Mouse (Mus musculus): ENCODE data around the gene Hoxa11.

The Hoxa11 gene

GRCm38 (mm10) chr6:52247766-52248637 is 2.4 kb upstream of the Hoxa11 start:
- DNase-seq (ENCODE audit: low read depth, low spot score): no peak

- DNase-seq (ENCODE audit: low read depth, low spot score): no peak
These were observed 1.3 kb upstream of the Hoxa11 start for GRCm38 (mm10) chr6:52246916-52247315.

DNA sequence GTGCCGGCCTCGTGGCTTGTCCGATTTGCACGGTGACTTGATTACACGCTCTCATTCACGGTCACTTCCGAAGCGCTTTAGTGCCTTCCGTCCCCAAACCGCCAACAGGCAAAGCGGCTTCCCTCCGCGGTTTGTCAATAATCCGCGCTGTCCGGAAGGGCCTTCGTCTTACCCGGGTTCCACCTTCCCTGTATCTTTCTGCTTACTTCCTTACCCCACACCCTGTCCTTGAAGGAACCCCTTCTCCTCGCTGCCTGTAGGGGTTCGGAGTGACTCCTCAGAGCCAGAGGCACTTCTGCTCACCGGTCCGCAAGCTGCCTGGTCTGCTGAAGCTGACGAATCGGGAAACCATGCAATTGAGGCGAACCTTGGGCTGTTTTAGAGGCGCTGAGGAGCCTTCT is 793 bp upstream of the Hoxa11 start:
- DNase-seq (ENCODE audit: low read depth, low spot score): no peak

DNA sequence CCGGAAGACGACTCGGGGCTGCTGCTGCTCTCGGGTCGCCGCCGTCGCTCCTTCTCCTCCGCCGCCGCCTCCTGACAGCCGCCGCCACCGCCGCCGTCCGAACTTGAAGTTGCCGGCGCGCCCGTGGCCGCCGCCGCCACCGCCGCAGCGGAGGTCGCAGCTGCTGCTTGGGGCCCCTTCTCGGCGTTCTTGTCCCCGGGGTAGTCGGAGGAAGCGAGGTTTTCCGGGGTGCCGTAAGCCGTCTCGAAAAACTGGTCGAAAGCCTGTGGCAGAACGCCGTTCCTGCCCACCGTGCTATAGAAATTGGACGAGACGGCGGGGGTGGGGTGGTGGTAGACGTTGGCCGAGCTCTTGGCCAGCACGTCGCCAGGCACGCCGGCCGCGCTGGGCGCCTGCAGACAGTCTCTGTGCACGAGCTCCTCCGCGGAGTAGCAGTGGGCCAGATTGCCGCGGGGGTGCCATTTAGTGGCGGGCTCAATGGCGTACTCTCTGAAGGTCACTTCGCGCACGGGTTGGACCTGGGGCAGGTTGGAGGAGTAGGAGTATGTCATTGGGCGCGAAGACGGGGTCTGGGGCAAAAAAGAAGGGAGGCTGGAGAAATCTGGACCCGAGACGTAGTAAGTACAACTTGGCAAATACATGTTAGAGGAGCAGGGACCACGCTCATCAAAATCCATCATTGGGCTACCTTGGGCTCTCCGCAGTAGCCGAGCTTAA is 412 bp downstream of the Hoxa11 start:
- peak; percentile 41 for DNase-seq (ENCODE audit: low read depth, low spot score)

GRCm38 (mm10) chr6:52244471-52245039 is 1.1 kb downstream of the Hoxa11 start:
- no peak for DNase-seq (ENCODE audit: low read depth, low spot score)

DNA sequence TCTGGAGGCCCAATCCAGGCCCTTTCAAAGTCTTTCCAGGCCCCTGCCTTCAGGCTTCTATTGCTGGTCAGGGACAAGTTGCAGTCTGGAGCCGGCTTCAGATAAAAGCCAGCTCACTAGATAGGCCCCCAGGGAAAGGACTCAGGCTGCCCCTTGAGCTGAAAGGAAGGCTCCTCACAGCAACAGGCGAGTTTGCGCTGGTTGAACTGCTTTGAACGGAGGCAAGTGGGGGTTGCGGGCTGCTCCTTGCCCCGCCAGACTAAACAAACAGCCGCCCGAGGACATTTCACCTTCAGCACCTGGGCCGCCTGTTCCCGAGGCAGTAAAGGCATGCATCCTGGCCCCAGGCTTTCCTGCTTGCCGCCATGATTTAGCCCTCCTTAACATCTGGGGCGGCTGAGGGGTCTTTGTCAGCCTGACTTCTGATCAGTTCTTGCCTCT is 1.9 kb downstream of the Hoxa11 start:
- DNase-seq (ENCODE audit: low read depth, low spot score): no peak

DNA sequence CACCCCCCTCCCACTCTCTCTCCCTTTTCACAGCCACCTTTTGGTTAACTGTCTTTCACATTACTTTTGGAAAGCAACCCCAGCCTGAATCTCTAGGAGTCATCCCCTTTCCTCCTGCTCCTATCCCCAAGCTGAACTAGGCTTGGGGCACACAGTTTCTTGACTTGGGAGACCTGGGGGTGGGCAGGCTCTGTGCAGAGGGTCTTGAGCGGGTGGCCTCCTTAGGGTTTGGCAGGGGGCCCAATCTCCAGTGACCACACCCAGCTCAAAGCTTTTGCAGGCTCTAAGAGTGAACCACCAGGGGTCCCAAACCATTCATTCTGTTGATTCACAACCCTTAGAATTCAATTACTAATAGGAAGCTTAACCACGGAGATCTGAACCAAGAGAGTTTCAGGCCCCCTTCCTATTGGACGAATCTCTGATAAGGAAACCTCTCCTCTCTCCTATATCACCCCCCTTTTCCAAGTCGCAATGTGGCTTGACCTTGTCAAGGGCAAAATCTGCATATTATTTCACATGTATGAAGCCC is 2.7 kb downstream of the Hoxa11 start:
- no peak for DNase-seq (ENCODE audit: low read depth, low spot score)

DNA sequence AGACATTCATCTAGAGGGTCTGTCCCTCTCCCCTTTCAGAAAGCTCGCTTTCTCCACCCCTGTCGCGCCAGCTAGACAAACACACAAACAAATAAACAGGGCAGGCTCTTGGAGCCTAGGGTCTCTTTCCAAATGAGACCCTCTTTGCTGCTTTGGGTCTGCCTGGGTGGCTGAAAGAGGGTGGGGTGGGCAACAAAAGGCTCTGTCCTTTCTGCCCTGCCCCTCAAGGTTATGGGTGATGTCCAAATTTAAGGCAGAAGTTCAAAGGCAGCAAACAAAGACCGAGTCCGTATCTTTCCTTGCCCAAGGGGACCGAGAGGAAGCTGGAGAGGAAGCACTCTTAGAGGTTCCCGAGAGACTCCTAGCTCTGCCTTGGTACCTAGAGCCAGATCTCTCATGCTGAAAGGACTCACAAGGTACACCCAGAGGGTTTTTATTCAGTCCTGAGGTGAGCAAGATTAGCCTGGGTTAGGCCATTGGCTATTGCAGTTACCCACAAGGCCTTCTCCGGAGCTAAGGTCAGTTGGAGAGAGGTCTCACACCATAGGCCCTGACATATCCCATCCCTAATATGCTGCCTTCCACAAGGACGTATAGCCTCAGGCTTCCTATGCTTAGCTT is 4.5 kb downstream of the Hoxa11 start:
- no peak for DNase-seq (ENCODE audit: low read depth, low spot score)

DNA sequence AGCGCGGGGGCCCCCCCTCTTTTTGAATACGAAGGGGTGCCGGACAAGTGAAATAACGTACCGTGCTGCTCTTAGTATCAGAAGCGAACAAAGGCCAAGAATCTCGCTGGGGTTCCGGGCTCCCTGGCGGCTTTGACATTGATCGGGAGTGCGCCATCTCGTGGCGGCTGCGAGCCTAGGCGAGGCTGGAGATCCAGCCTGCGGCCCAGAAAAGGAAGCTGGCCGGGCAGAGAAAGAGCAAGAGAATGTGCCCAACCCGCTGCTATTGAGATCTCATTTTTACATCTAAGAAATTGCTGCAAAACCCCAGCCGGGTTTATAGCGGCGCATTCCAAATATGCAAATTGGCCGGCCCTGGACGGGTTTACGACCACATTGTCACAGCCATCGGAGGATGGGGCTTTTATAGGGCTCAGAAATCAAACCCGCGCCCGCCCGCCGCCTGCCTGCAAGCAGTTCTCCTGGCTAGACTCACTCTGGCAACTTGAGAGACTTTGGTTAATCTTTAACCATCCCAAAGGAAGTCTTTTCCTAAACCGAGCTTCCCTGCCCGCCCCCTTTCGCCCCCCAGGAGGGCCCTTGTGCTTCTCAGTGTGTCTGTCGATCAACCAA is 5.1 kb downstream of the Hoxa11 start, which contains the start of gene Hoxa10:
Hoxa10 (minus strand) TSS at position 466 of the 612 bp plus-strand sequence.
- peak; percentile 90 for DNase-seq (ENCODE audit: low read depth, low spot score)

DNA sequence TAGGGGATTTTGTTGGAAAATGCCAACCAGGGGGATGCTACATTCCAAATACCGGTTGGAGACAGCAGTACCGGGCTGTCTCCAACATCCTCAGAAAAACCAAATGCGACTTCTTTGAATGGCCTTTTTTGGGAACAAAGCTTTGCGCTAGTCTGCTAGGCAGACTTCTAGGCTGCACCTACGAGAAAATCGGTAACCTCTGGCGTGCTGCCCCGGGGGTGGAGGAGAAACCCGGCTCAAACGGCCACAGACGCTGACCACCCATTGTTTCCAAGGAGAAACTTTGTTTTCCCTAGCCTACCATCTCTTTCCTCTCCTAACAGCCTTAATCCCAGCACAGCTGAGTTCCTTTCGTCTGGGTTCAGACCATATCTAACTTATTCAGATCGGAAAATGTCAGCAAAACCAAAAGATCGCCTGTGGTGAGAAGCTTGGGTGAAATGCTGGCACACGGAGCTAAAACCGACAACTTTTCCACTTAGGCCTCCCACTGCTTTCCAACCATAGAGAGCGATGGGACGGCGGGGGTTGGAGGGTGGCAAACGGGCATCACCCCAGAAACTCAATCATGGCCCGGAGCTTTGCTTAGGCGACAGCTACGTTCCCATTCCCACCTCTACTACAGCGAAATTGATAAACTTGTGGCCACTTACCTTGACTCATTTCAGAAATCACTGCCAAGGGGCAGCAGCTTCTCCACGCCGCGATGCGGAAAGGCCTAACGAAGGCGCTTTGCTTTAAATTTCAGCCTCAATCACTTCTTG is 5.8 kb downstream of the Hoxa11 start:
- no peak for DNase-seq (ENCODE audit: low read depth, low spot score)

DNA sequence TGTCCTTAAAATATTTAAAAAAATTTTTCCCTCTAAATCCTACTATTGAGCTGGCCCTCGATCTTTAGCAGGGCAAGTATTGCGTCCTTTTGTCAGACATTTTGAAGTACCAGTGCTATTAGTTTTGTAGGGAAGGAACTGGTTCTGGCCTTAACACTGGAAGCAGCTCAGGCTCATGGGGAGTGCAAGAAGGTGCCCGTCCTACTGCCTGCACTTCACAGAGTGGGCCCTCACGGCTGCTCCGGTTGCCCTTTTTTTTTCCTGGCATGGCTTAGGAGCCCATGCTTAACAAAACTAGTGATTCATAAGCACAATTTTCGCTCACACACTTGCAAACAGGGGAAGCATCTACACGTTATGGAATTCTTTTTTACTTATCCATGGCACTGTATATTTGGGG is 6.6 kb downstream of the Hoxa11 start:
- DNase-seq (ENCODE audit: low read depth, low spot score): no peak

- DNase-seq (ENCODE audit: low read depth, low spot score): no peak
These were observed 7.5 kb downstream of the Hoxa11 start for GRCm38 (mm10) chr6:52238155-52238545.

DNA sequence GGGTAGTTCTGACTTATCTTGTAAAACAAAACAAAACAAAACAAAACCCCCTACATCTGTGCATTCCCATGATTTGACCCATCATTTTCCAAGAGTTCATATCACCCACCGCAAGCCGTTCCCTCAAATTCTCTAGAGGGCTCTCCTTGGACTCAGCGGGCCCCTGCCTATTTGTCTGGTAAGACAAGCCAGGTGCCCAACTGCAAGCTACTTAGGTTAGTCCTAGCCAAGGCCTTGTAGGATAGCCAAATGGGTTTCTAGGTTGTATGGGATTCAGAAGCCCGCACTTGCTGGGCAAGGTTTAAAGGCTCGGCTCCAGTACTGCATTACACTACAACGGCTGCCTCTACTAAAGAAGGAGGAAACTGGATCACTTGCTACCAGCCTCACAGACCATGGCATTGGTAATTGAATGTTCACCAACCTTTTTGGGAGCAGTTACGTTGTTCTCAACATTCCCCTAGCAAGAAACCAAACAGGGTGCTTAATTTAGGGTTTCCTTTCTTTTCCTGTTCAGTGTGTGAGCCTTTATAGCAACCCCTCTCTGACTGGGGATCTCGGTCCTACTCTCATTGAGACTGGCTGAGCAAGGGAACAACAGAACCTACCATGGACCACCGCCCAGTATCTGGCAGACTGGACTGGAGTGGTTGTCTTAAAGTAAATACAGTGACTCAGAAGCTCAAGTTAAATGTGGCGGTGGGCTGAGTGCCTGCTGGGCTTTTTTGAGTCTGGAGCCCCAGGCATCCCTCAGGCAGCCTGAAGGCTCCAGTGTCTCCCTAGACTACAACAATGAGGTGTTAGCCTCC is 8.1 kb downstream of the Hoxa11 start:
- no peak for DNase-seq (ENCODE audit: low read depth, low spot score)

DNA sequence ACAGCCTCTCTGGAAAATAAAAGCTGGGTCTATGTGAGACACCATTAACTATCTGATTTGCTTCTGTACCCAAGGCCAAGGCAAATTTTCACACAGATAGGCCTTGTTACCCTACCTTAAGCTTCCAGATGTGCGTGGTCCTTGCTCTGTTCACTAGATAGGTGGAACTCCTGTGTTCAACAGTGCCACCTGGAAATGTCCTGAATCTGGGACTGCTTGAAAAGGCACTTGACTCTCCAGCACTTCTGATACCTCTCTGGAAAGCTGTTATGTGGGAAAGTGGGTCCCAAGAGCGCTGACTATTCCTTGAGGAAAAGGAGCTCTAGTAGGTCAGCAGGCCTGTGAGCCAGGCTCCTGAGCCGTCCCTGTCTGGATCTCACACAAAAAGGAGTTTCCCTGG is 8.8 kb downstream of the Hoxa11 start:
- DNase-seq (ENCODE audit: low read depth, low spot score): no peak

GRCm38 (mm10) chr6:52235866-52236265 is 9.7 kb downstream of the Hoxa11 start:
- DNase-seq (ENCODE audit: low read depth, low spot score): no peak

GRCm38 (mm10) chr6:52235267-52235666 is 10.3 kb downstream of the Hoxa11 start:
- no peak for DNase-seq (ENCODE audit: low read depth, low spot score)

GRCm38 (mm10) chr6:52234428-52235140 is 11.0 kb downstream of the Hoxa11 start:
- DNase-seq (ENCODE audit: low read depth, low spot score): no peak

GRCm38 (mm10) chr6:52233546-52234427 is 11.8 kb downstream of the Hoxa11 start:
- DNase-seq (ENCODE audit: low read depth, low spot score): peak; percentile 51

Measured in CD4-positive, CD25-positive, alpha-beta regulatory T cell, adult 2 months (primary cell).